Mouse (Mus musculus) monocyte, adult 2 months (primary cell): ENCODE data around the gene Emc8.

Source experiments
- DNase-seq, 2 experiments: peaks; one replicate each; pipeline ENCODE4 v3.0.0; 2022; ENCODE audit warnings: low spot score in 2 of 2, low read depth in 1 of 2

Emc8 gene

GRCm38 (mm10) chr8:120607885-120608284, 60.5 kb downstream of the Emc8 start:
- peak in 1 of 2 experiments; percentile 56 for DNase-seq

- DNase-seq = no peak
These were observed 60.9 kb downstream of the Emc8 start for GRCm38 (mm10) chr8:120607460-120607859.
